Mouse (Mus musculus) neutrophil, adult 5-6 weeks (primary cell): ENCODE results near the gene Plcb4. TPM values are rescaled to one million over a fixed set of nuclear protein-coding genes. Genes with fewer than 3 reads are reported as not detected.

ENCODE experiments used
- ATAC-seq: fragments of 151-379, 151-347 bp; 2 replicates; pipeline ENCODE4 v1.8.0; 2017; ENCODE audit warnings: mild to moderate bottlenecking, moderate TSS enrichment; ENCODE audit not compliant: insufficient number of reproducible peaks, poor library complexity, low FRiP score, severe bottlenecking; ENCODE audit errors: extremely low read depth
- total RNA-seq: library from RNA; stranded (forward); fragments of 200-1000 nt; gene quantifications from 2 replicates; pipeline ENCODE4 v1.2.3, GENCODE M21; 2017

The Plcb4 gene
- total RNA-seq, 1 experiment from 2014 or later, result 1.5 TPM

DNA sequence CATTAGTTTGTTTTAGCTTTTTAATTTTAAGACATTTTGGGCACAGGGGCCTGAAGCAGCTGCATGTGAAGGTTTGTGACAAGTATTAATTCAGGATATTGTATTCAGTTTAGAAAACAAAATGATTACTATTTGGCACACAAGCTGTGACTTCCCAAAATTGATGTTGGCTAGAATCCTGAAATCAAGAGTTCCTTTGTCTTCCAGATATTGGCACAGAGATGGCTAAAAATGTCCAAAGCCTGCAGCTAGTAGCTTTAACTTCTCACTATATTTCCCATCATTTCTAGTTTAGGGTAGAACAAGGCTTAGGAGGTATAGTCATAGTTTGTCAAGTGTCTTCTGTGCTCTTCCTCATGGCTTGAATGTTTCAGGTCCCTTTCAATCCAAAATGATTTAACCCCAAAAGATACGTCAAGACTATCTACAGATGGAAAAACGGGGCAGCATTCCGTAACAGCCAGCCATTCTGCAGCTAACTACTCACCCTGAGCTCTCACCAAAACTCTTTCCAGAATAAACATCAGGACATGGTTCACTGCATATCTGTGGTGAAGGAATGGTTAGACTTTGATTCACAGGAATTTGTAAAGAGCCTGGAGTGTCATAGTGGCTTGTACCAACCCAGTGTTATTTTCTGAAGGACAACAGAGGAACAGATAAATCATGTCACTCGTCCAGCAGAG, 204.7 kb downstream of the Plcb4 start:
- ATAC-seq, result no peak

DNA sequence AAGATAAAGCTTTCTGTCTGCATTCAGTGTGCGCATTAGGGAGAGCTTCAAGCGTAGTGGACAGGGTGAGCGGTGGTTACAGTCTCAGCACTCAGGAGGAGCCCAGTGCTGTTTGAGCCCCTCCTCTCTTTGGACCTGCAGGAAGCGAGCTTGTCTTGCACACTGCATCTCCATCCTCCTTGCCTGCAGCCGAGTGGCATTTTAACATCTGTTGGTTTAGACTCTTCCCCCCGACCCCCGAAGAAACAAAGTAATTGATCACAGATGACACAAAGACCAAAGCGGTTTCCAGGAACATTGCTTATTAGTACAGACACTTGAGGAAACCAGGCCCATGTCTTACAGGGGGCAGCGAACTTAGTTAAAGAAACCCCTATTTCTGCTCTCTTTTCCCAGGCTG, 207.6 kb downstream of the Plcb4 start:
- no peak for ATAC-seq

DNA sequence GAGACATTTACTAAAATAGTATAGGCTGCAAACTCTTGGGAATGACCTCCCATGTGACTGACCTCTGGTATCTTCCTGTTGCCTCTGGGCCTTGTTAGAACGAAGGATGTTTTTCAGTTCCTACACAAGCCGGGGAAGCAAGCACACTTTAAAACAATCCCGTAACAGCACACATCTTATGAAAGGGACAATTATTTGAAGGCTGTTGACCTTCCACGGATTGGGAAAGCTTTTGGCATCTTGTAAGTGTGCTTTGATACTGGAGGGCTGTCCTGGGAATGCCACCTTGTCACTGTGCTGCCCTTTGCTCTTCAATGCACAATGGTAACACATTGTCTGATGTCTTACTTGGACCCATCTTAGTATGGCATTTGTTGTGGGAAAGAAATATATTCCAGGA, 208.0 kb downstream of the Plcb4 start:
- ATAC-seq, result no peak

DNA sequence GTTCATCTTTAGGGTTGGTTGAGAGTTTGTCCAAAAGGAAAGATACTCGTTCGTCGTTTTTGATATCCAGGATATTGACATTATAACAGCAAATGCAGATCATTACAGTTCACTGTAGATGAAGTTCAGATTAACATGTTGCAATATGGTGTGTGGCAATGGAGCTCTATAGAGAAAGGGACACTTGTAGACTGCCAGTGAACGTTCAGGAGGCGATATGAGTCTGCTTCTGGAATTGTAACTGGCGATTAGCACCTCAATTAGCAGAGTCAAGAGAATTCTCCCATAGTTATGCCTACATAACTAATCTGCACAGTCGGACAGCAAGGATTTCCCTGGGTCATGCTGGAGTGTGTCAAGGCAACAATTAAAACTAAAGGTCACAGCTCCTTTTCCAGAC, 210.8 kb downstream of the Plcb4 start:
- ATAC-seq, result no peak

DNA sequence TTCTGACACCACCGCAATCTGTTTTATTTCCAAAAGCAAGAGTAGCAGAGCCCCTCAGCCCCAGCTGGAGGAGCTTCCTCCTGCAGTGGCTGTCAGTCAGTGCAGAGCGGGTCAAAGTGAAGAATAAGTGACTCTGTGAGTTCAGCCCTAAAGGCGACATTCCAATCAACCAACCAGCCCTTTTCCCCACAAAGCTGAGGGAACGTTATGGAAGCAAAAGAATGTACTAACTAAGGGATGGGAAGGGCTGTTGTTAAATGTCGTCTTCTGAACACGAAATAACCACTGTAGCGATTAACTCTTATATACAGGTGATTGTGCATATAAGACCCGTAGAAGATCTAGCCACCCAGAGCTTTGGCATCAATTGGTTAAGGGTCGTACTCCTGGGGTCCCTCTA, 214.3 kb downstream of the Plcb4 start:
- no peak for ATAC-seq

DNA sequence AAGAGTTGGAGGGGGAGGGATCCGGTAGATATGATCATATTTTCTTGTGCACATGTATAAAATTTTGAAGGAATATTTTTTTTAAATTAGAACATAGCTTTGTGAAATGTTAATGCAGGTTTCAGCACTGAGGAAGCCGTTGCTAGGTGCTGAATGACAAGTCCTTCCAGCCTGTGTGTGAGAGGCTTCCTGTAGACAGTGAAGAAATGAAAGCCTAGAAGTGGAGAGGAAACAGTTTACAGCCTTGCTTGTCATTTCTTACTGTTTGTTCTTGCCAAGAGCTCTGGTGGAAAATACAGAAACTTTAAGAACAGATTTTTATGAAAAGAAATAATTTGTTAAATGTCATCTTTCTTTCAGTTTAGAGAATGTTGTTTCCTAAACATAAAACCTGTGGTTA, 214.9 kb downstream of the Plcb4 start:
- no peak for ATAC-seq

DNA sequence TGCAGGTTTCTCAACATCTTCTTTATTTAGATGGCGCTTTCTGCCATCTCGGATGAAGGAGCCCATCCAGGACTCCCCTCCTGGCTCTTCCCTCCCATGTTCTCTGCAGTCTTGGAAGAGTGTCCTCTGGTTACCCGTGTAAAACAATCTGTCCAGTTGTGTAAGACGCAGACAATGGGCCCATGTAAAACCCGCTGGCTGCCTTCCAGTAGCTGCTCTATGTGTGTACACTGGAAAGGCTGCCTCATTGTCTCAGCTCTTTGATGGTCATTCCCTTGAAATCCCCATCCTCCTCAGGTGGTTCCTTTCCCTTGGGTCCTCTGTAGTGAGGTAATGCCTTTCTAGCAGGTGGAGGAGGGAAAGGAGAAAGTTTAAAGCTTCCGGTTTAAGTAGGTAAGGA, 216.7 kb downstream of the Plcb4 start:
- ATAC-seq, result no peak

DNA sequence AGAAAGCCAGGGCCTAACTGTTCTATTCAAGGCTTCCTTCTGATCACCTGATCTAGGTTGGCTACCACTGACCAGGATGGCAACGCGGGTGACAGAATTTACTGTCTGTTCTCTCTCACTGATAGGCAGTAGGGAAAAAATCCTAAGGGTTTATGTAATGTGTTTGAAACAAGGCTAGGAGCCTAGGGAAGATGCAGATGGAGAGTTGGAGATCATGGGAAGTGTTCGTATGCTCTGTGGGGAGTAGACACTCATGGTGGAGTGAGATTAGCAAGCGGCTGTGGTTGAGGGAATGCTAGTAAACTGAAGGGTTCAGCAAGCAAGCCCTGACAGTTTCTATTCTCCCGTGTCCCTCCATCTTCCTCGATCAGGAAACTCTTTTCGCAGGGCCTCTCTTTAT, 220.5 kb downstream of the Plcb4 start:
- ATAC-seq, result no peak

DNA sequence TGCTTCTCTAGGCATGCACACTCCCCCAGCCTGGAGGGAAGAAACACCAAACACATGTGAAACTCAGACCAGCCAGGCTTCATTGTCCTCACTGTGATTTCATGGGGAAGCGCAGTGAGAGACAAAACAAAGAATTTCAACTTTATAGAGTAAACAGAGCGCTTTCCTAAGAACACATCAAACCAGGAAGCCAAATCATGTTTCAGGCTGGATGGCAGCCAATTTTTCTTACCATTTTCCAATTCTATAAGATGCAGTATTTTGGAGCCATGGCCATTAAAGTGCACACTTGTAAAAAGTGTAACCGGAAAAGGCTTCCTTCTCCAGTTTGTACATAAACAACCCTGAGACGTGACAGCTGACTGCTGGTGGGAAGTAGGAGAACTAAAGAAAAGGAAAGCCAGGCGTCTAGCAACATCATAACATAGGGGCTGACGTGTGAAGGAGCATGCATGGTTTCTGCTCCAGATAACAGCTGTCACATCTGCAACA, 221.5 kb downstream of the Plcb4 start:
- ATAC-seq, result no peak

DNA sequence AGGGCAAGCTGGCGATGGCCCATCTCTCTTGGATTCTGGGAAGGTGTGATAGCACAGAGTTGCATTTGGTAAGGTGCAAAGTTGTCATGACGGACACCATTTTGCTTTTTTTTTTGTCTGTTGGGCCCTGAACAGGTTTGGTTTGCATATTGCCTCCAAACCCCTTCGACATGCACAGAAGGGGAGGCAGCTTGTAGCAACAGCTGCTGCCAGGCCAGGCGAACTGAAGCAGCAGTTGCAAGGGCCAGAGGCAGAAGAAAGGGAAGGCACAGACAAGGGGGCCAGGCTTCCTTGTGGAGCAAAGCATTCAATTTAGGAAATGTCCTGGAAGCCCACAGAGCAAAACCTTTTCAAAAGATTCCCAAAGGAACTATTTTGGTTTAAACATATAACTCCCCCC, 224.5 kb downstream of the Plcb4 start:
- no peak for ATAC-seq

DNA sequence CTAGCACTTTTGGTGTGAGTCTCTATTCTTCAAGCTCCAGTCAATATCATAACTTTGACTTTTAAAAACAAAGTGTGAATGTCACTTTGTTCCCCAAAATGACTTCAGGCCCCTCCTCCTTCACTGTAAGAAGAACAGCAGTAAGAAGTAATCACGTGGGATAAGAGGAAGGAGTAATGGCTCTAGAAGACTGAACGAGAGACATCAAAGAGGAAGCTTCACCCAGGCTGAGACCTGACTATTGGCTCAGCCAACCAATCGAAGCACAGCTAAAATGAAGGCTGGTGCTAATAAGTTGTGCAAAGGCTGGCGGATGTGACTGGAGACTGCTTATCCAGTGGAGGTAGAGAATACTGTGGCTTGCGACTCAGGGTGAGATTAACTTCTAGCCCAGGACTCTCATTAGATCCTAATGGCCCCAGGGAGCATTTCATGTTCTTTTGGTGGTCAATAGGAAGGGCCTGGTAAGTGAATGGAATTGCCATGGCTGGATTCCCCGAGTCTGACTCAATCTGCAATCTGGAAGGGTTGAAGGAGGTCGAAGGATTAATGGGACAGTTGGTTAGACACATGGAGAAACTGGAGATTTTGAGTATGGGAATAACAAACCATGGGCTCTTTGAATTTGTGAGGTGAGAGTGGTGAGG, 225.8 kb downstream of the Plcb4 start:
- 0 out of 2 replicates have a peak, but pooled peaks have one; percentile 16 for ATAC-seq

DNA sequence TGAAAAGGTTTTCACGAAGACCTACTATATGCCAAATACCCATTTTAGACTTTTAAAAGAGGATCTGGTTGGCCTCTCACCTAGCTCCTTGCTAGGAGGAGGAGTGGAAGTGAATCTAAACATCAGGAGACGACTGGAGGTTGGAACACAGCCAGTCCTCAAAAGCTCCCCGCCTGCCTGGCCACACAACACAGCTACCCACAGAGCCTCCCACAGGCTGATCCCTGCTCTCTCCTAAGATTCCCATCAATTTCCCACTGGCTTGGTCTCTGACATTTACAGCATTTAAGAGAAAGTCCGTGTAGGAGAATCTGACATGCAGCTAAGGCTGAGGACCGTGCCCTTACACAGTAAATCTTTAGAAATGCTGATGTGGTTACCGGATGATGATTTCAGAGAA, 226.8 kb downstream of the Plcb4 start:
- no peak for ATAC-seq

DNA sequence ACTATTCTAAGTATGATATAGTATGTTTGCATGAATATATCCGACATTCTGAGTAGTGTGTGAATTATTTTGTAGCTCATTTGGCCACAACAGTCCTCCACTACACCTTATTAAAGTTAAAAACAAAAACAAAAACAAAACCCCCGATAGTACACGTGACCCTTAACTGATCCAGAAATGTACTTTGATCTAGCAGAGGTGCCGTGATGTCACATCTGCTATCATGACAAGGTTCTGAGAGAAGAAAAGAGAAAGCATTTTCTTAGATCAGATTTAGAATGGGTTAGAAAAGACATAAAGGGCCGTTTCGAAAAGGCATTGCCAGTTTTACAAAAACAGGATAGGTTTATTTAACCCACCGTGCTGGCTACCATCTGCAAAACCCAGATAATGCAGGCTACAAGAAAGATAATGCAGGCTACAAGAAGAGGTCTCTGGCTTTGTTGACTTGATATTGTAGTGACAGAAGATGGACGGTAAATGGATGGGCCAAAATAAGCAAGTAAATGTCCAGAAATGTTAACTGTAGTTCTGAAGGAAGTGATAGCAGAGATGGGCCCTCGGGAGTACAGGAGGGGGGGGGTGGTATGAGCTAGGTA, 227.4 kb downstream of the Plcb4 start:
- ATAC-seq, result no peak

DNA sequence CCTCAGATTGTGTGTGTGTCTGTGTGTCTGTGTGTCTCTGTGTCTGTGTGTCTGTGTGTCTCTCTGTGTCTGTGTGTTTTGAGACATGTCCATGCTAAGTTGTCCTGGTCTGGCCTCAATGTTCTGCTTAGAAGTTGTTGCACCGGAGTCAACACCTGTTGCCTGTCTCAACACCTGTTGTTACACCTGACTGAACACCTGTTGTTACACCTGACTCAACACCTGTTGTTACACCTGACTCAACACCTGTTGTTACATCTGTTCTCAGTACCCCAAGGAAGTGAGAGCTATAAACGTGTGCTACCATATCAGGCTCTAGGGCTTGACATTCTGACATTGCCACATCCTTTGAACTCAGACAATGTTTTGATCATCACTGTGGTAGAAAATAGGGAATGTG, 229.0 kb downstream of the Plcb4 start:
- ATAC-seq, result no peak

DNA sequence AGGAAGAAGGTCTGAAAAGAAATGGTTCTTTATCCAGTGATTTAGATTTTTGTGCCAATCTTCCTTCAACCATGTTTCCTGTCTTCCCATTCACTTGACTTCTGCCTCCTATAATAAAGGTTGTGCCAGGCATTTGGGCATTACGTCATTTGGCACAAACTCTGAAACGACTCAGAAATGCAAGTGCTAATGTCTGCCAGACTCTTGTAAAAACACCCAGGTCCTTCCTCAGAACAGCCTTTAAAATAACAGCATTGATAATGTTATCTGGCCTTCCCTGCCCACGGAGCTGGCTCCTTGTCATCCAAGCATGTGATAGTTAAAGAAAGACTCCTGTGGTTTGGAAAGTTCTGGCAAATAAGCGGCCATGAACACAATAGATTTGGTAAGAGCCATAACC, 229.4 kb downstream of the Plcb4 start:
- no peak for ATAC-seq

DNA sequence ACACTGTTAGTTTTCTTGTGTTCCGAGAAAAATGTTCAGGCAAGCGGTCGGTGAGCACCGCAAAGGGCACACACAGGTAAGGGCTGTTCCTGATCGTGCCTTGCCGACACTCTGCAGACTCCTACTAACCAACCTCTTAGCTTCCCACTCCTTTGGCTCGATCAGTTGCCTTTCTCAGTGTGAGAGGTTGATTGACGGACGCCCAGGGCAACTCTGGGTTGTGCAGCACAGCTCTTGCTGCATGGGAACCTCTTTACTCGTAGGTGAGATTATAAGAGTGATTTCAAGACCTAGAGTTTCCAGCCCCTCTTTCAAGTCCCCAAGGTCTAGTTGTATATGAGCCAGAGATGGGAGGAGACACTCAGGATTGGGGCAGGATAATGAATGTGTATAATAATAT, 230.0 kb downstream of the Plcb4 start:
- no peak for ATAC-seq

DNA sequence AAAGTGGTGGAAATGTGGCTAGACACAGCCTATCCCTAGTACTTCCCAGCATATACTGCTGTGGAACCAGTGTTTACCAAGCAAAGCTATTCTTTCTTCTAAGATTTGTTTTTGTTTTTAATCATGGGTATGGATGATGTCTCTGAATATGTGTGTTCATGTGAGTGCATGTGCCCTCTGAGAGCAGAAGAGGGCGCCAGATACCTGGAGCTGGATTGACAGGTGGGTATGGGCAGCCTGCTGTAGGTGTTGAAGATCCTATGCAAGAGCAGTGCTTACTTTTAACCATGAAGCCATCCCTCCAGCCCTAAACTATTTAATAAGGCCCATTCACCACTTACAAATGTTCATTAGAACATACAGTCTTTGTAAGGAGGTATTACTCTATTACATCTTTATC, 231.3 kb downstream of the Plcb4 start:
- no peak for ATAC-seq

DNA sequence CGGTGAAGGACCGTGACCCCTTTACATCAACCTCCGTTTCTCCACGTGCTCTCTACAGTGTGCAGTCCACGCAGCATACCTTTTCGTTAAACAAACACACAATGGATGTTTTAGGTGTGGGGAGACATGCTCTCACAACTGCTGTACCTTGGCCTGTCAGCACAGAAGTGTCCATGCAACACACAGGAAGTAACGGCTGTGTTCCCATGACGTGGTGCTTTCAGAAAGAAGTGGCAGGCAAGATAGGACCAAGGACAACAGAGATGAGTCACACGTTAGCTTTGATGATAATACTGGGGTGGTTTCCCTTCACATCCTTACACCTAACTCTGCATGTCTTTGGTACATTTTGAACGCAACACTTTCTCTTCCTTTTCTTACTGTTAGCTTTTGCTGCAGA, 232.3 kb downstream of the Plcb4 start:
- ATAC-seq, result no peak

DNA sequence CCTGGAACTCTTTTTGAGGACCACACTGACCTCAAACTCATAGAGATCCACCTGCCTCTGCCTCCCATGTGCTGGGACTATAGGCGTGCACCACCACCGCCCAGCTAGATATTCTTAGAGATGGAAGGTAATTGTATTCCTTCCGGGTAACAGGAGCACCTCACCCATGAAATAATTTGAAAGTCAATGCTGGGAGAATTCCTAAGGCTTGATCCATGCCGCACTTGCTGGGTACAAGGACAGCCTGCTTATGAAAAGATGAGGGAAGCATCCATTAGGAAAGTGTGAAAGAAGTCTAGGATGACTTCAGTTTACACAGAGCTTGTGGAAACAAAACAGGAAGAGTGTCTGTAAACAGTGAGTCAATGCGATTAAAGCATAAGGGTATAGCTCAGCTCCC, 232.9 kb downstream of the Plcb4 start:
- no peak for ATAC-seq

DNA sequence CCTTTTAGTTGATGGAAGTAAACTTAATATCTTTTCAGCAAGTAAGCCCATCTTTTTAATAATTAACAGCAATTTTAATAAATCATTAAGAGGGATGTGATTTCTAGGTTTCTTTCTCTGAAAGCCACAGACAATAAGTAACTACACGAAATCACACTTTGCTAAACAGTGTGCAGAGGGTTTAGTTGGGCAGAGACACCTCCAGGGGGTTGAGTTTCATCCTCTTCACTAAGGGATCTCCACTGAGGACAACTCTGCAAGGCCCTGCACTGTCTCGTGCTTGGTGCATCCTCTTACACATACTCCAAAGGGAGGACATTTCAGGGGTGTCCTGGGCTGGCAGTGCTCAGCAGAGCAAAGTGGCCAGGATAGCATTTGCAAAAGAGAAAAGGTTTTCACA, 235.8 kb downstream of the Plcb4 start:
- no peak for ATAC-seq
